Comparison of ENCODE assay signal across 20 mouse cellular contexts in the genomic region with DNA sequence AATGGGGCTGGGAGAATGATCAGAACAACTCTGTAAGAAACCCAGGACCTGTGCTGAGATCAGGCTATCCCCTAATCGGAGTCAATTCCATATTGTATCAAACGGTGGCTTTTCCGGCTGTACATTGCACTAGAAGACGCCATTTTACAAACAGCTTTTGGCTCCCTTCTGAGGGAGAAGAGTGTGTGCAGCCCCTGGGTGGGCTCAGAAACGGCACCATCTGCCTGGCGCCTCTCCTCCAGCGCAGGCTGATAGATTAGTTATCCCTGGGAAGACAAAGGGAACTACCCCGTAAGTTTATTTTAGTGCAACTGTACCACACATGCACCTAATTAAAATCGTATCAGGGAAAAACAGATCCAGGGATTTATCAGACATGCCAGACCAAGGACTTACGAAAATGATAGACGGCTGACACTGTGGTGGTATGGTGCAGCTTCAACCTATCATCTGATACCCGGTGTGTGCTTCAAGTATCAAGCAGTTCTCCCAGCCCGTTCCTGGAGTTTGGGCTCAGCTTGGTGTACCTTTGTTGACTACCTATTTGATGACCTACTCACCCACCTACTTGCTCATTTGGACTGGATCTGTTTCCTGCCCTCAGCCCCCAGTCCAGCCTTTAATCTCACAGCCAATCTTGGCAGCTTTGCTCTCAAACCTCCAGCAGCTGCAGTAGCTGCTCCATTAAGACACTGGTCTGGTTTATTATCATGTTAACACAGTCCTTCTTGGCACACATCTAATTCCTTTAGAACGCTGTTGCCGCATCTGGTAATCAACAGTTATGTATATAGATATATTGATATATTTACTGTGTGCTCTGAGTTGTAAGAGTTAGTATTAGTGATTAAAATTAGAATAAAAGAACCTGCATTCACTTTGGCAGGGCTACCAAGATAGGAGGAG. TPM values are rescaled to one million over a fixed set of nuclear protein-coding genes. Genes with fewer than 3 reads are reported as not detected.
DNase-seq lines count a peak whose midpoint lies in the region; ATAC-seq lines count a peak whose summit lies in the region.
"Had no signal": no experiment of that assay in that cellular context is flagged by ENCODE, and none has a peak within 500 bp of the region (broad histone marks: within the 10 kb centered on the region; RNA-seq: fewer than 3 reads in every experiment).

No protein-coding gene starts in this region.

- DNase-seq in midbrain, embryonic 11.5 days (ENCODE audit: low spot score, missing footprints): peak; percentile 77
- DNase-seq in c-Kit-positive CD71-positive TER-119-negative erythroid progenitor cells, embryonic 14.5 days (ENCODE audit: low read depth): peak; percentile 11
- no peak for DNase-seq in liver, embryonic 13.5 days
- DNase-seq in kidney, postnatal 10 days: no peak
- no peak for DNase-seq in embryo, embryonic 10.5 days (ENCODE audit: low spot score)
- DNase-seq: adrenal gland, postnatal 10 days; cerebellum, adult 11 months; gastrocnemius, postnatal 25 days; heart, postnatal 10 days; kidney, adult 11 months; kidney, postnatal 25 days; lung, postnatal 4 days had no signal

- H3K36me3 ChIP-seq in midbrain, embryonic 11.5 days (ENCODE audit: control insufficient read depth, insufficient read depth, low read length): no peaks in the 10 kb centered on the region
- no peaks in the 10 kb centered on the region for H3K36me3 ChIP-seq in midbrain, embryonic 15.5 days (replicated peaks)
- no peaks in the 10 kb centered on the region for H3K36me3 ChIP-seq in liver, embryonic 13.5 days
- H3K36me3 ChIP-seq in neural tube, embryonic 15.5 days: no peaks in the 10 kb centered on the region
- H3K36me3 ChIP-seq: embryonic facial prominence, embryonic 13.5 days; lung, embryonic 15.5 days; midbrain, embryonic 13.5 days had no signal

- WGBS in midbrain, embryonic 11.5 days: 83% methylated on average over 15 of the region's 15 CpGs
- WGBS in midbrain, embryonic 15.5 days: 71% methylated on average over 15 of the region's 15 CpGs
- 64% methylated on average over 15 of the region's 15 CpGs for WGBS in liver, embryonic 13.5 days (ENCODE audit: insufficient replicate concordance)
- WGBS in neural tube, embryonic 15.5 days: 75% methylated on average over 15 of the region's 15 CpGs

- H3K27me3 ChIP-seq in midbrain, embryonic 11.5 days (ENCODE audit: control insufficient read depth, insufficient read depth, low read length): no peaks in the 10 kb centered on the region
- H3K27me3 ChIP-seq in midbrain, embryonic 15.5 days (replicated peaks): no peaks in the 10 kb centered on the region
- no peaks in the 10 kb centered on the region for H3K27me3 ChIP-seq in liver, embryonic 13.5 days
- H3K27me3 ChIP-seq in neural tube, embryonic 15.5 days (replicated peaks): no peaks in the 10 kb centered on the region
- H3K27me3 ChIP-seq: embryonic facial prominence, embryonic 13.5 days; lung, embryonic 15.5 days; midbrain, embryonic 13.5 days had no signal

- H3K4me3 ChIP-seq in midbrain, embryonic 11.5 days (ENCODE audit: low read depth, low read length): no peak overlapping the region
- H3K4me3 ChIP-seq in midbrain, embryonic 15.5 days: no peak overlapping the region
- H3K4me3 ChIP-seq in liver, embryonic 13.5 days (replicated peaks): no peak overlapping the region
- no peak overlapping the region for H3K4me3 ChIP-seq in neural tube, embryonic 15.5 days (replicated peaks)
- H3K4me3 ChIP-seq: embryonic facial prominence, embryonic 13.5 days; lung, embryonic 15.5 days; midbrain, embryonic 13.5 days; myocyte had no signal

- H3K4me1 ChIP-seq in midbrain, embryonic 11.5 days (ENCODE audit: control insufficient read depth, insufficient read depth, low read length): no peaks in the 10 kb centered on the region
- no peaks in the 10 kb centered on the region for H3K4me1 ChIP-seq in midbrain, embryonic 15.5 days
- no peaks in the 10 kb centered on the region for H3K4me1 ChIP-seq in liver, embryonic 13.5 days (replicated peaks)
- no peaks in the 10 kb centered on the region for H3K4me1 ChIP-seq in neural tube, embryonic 15.5 days
- H3K4me1 ChIP-seq: embryonic facial prominence, embryonic 13.5 days; lung, embryonic 15.5 days; midbrain, embryonic 13.5 days had no signal

- H3K9ac ChIP-seq in midbrain, embryonic 11.5 days (ENCODE audit: low read length): no peak overlapping the region
- H3K9ac ChIP-seq in midbrain, embryonic 15.5 days: no peak overlapping the region
- H3K9ac ChIP-seq in liver, embryonic 13.5 days: no peak overlapping the region
- no peak overlapping the region for H3K9ac ChIP-seq in neural tube, embryonic 15.5 days (replicated peaks)
- H3K9ac ChIP-seq: embryonic facial prominence, embryonic 13.5 days; lung, embryonic 15.5 days; midbrain, embryonic 13.5 days had no signal

- H3K4me2 ChIP-seq in midbrain, embryonic 11.5 days: no peak overlapping the region
- H3K4me2 ChIP-seq in midbrain, embryonic 15.5 days: no peak overlapping the region
- no peak overlapping the region for H3K4me2 ChIP-seq in liver, embryonic 13.5 days
- no peak overlapping the region for H3K4me2 ChIP-seq in neural tube, embryonic 15.5 days
- H3K4me2 ChIP-seq: embryonic facial prominence, embryonic 13.5 days; heart, embryonic 11.5 days; lung, embryonic 15.5 days; midbrain, embryonic 13.5 days had no signal

- ATAC-seq in midbrain, embryonic 11.5 days (ENCODE audit: low FRiP score): no peak
- ATAC-seq in midbrain, embryonic 15.5 days (replicated peaks): no peak
- ATAC-seq in liver, embryonic 13.5 days (ENCODE audit: low read depth): peak; percentile 55; the same call in 1 of the 2 replicates
- no peak for ATAC-seq in neural tube, embryonic 15.5 days (ENCODE audit: low FRiP score)
- ATAC-seq: activated CD4-positive, CD25-positive, alpha-beta regulatory T cell, adult 4 months; midbrain, embryonic 13.5 days had no signal

- no peaks in the 10 kb centered on the region for H3K9me3 ChIP-seq in midbrain, embryonic 11.5 days (ENCODE audit: control insufficient read depth, low read length)
- 0 out of 2 replicates have a peak, but pooled peaks cover 3% of the 10 kb centered on the region for H3K9me3 ChIP-seq in midbrain, embryonic 15.5 days
- no peaks in the 10 kb centered on the region for H3K9me3 ChIP-seq in liver, embryonic 13.5 days (replicated peaks)
- H3K9me3 ChIP-seq in neural tube, embryonic 15.5 days (replicated peaks): no peaks in the 10 kb centered on the region
- H3K9me3 ChIP-seq: embryonic facial prominence, embryonic 13.5 days; lung, embryonic 15.5 days had no signal

- H3K27ac ChIP-seq in midbrain, embryonic 11.5 days (ENCODE audit: low read depth, low read length): no peak overlapping the region
- no peak overlapping the region for H3K27ac ChIP-seq in midbrain, embryonic 15.5 days
- no peak overlapping the region for H3K27ac ChIP-seq in liver, embryonic 13.5 days
- H3K27ac ChIP-seq in neural tube, embryonic 15.5 days (replicated peaks): no peak overlapping the region
- H3K27ac ChIP-seq: embryonic facial prominence, embryonic 13.5 days; lung, embryonic 15.5 days; midbrain, embryonic 13.5 days had no signal

RNA-seq across cellular contexts. Expression of gene Ank2, which starts 9.0 kb away (rescaled TPM):
- polyA plus RNA-seq in midbrain, embryonic 11.5 days (2014; fragmentation: Nextera tagmentation; extraction: Ambion mirVana): 66.6 and 74.5 TPM in 2 replicates
- 192 and 216 TPM in 2 replicates for polyA plus RNA-seq in midbrain, embryonic 15.5 days (2015; fragmentation: Nextera tagmentation; extraction: Ambion mirVana)
- polyA plus RNA-seq in liver, embryonic 13.5 days (2015; fragmentation: Nextera tagmentation; extraction: Ambion mirVana): 4.9 and 6.7 TPM in 2 replicates
- 136 and 166 TPM in 2 replicates for polyA plus RNA-seq in neural tube, embryonic 15.5 days (2015; fragmentation: Nextera tagmentation; extraction: Ambion mirVana)

RNA-seq across cellular contexts. Expression of gene Larp7, which starts 45.0 kb away (rescaled TPM):
- polyA plus RNA-seq in midbrain, embryonic 11.5 days (2014; fragmentation: Nextera tagmentation; extraction: Ambion mirVana): 85.2 and 91.5 TPM in 2 replicates
- 25.3 and 26.0 TPM in 2 replicates for polyA plus RNA-seq in midbrain, embryonic 15.5 days (2015; fragmentation: Nextera tagmentation; extraction: Ambion mirVana)
- 41.2 and 50.9 TPM in 2 replicates for polyA plus RNA-seq in liver, embryonic 13.5 days (2015; fragmentation: Nextera tagmentation; extraction: Ambion mirVana)
- polyA plus RNA-seq in neural tube, embryonic 15.5 days (2015; fragmentation: Nextera tagmentation; extraction: Ambion mirVana): 26.9 and 35.6 TPM in 2 replicates

RNA-seq across cellular contexts. Expression of gene Zgrf1, which starts 45.2 kb away (rescaled TPM):
- polyA plus RNA-seq in midbrain, embryonic 11.5 days (2014; fragmentation: Nextera tagmentation; extraction: Ambion mirVana): 10.5 and 11.3 TPM in 2 replicates
- polyA plus RNA-seq in midbrain, embryonic 15.5 days (2015; fragmentation: Nextera tagmentation; extraction: Ambion mirVana): 2.8 and 3.3 TPM in 2 replicates
- polyA plus RNA-seq in liver, embryonic 13.5 days (2015; fragmentation: Nextera tagmentation; extraction: Ambion mirVana): 3.6 and 4.0 TPM in 2 replicates
- 3.9 and 4.2 TPM in 2 replicates for polyA plus RNA-seq in neural tube, embryonic 15.5 days (2015; fragmentation: Nextera tagmentation; extraction: Ambion mirVana)

Comparison
In these comparisons a context has a peak if more than half of its experiments do, and no peak if none do; other contexts are left out.
1. DNase-seq: peak in midbrain, embryonic 11.5 days (single experiment) and c-Kit-positive CD71-positive TER-119-negative erythroid progenitor cells, embryonic 14.5 days (single experiment); none in liver, embryonic 13.5 days (single experiment), kidney, postnatal 10 days (single experiment) and embryo, embryonic 10.5 days (single experiment).